Mouse (Mus musculus) gastrocnemius, postnatal 4 days (tissue): ENCODE data around the gene Dcun1d4. TPM values are rescaled to one million over a fixed set of nuclear protein-coding genes. Genes with fewer than 3 reads are reported as not detected.

Experiments used
- DNase-seq, 2 experiments: peaks; one replicate each; pipeline ENCODE4 v3.0.0; 2021 to 2022; ENCODE audit warnings: low spot score in 2 of 2, mixed read lengths in 2 of 2
- total RNA-seq, 2 experiments: library from RNA; stranded (reverse); gene quantifications; 2 replicates each; pipeline ENCODE4 v1.2.3; 2021

Gene Dcun1d4
- total RNA-seq, 2 experiments from 2014 or later: 13.2 to 17.5 TPM

GRCm38 (mm10) chr5:73497401-73497800, 16.6 kb downstream of the Dcun1d4 start:
- no peak for DNase-seq

DNA sequence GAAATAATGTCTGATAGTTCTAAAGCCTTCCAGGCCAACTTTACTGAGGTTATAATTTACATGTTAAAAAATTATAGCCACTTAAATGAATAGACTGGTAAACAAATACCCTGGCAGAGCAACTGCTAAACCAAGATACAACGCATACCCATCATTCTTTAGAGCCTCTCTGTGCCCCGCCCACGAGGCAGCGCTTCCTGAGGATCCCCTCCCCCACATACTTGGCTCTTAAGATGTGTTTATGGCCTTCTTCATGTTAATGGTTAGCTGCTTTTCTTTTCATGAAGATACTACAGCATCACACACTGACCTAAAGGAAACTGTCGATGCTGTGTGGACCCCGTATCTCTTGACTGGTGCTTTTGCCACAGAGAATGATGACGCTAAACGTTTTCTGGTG, 17.8 kb downstream of the Dcun1d4 start:
- no peak for DNase-seq

- DNase-seq: no peak
Measured at GRCm38 (mm10) chr5:73500867-73501440, 20.2 kb downstream of the Dcun1d4 start.

- no peak for DNase-seq
Measured at GRCm38 (mm10) chr5:73502422-73502821, 21.6 kb downstream of the Dcun1d4 start.

GRCm38 (mm10) chr5:73503015-73503757, 22.4 kb downstream of the Dcun1d4 start:
- no peak for DNase-seq

- no peak for DNase-seq
Measured at GRCm38 (mm10) chr5:73511074-73511473, 30.3 kb downstream of the Dcun1d4 start.

DNA sequence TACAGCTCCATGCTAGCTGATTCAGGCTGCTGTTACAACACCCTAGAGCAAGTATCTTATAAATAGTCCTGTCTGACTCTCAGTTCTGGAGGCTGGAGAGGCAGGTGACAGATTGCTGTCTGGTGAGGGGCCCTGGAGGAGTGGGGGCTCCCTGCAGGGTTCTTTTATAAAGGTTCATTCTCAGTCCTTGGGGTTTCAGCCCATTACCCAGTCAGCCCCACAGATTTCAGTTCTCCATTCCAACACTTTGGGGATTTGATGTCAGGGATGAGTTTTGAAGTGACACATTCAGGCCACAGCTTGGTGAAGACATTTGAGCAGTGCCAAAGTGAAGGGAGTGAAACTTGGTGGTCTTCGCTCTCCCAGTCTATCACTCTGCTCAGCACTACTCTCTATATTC, 31.4 kb downstream of the Dcun1d4 start:
- DNase-seq: no peak

DNA sequence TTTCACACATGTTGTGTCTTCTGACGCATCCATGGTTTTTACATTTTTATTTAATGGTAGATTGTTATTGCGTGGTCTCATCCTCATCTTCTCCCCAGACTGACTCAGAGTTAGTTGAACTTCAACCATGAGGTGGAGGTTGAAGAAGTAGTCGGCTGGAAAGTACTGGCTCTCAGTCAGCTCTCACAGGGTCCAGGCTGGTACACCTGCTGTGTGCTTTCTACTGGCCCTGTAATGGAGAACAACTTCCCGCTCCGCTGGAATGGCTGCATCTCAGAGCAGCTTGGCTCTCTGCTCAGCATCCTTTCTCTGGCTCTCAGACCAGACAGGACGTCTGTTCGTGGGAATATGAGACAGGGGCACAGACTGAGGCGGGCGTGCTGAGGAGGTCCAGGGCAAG, 31.9 kb downstream of the Dcun1d4 start:
- no peak for DNase-seq

GRCm38 (mm10) chr5:73514202-73514601, 33.4 kb downstream of the Dcun1d4 start:
- no peak for DNase-seq

- DNase-seq: no peak
Measured at GRCm38 (mm10) chr5:73517299-73517698, 36.5 kb downstream of the Dcun1d4 start.

- no peak for DNase-seq
Measured at GRCm38 (mm10) chr5:73518424-73519211, 37.8 kb downstream of the Dcun1d4 start.

- DNase-seq: no peak
Measured at GRCm38 (mm10) chr5:73520787-73521186, 40.0 kb downstream of the Dcun1d4 start.

- no peak for DNase-seq
Measured at GRCm38 (mm10) chr5:73523227-73523626, 42.4 kb downstream of the Dcun1d4 start.

DNA sequence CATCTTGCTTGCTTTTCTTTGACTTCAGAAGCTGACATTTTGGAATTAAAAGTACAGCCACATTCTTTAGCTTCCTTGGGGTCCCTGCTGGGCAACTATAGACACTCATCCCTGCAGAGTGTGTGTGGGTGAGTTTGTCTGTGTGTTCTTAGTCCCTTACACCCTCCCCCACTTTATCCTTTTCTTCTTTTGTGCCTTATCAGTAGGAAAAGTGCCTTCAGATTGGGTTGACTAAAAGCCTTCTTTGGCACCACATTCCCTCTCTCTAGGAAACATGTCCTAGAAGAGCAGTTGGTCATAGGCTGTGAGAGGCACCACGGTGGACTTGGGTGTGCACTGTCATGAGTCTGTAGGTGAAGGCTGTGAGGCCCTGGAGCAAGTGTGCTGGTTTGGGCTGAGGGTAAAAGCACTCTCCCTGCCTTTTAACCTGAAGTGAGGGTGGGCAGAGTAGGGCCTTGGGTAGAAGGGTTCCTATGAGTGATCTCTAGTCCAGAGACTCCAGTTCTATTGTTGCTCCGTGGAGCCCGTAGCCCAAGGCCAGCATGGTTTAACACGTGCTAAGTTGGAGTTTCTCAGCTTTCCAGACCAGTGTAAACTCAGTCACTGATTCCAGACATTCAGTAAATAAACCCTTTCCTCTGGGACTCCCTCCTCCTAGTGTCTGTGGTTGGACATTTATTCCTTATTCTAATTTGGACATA, 43.6 kb downstream of the Dcun1d4 start:
- no peak for DNase-seq

- no peak for DNase-seq
Measured at GRCm38 (mm10) chr5:73532222-73532621, 51.4 kb downstream of the Dcun1d4 start.

DNA sequence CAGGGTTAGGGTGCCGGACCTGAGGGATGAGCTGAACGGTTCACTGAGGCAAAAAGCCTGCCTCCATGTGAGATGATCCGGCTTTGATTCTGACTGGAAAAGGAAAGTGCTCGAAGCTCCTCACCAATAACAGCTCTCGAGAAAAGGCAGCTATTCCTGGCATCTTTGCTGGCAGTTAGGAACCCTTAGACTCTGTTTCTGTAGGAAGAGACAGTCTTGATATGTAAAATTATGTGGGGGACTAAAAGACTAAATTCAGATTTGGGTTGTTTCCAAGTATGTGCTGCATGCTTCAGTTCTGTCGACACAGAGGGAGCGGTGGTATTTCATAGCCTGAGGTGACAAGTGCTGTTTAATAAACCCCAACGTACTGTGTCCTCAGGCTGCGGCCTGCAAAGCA, 52.1 kb downstream of the Dcun1d4 start:
- no peak for DNase-seq

DNA sequence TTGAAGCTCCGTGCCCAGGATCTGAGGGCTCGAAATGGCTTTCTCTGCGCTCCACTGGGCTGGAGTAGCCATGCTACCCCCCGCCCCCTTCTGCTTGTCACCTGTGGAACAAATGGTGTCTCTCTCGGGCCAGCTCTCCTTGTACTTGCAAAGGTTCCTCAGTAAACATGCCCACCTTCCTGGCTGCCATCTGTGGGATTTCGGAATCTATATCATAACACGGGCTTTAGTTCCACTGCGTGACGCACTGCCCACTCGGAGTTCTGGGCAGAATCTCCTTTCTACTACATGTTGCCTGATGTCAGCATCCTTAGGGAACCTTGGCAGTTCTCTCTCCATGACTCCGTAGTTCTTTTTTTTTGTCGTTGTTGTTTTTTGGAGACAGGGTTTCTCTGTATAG, 56.9 kb downstream of the Dcun1d4 start:
- no peak for DNase-seq

DNA sequence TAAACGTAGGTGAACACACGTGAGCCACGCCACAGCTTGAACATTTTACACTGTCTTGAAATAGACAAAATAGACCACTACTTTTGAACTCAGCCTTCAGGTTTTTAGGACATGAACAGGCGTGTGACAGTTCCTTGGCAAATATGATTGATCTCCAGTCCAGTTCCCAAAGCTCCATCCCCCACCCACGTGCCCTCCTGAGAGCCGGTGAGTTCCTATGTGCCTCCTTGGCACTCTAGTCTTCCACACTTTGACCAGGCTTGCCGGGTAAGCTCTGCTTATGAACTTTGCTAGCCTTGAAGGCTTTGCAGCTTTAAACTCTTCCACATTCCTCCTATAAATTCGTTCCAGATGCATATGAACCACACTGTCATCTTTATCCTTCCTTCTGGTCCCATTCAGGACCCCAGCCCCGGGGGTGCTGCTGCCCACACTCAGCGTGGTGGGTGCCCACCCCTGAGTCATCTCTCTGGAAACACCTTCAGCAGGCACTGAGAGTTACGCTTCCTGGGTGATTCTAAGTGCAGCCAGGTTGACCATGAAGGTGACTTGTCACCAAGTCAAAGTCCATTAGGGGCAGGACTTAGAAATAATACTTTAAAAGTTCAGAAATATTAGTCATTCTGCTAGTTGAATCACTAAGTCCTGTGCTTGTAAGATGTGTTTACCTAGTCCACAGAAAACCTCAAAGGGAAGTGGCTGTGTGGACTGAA, 57.9 kb downstream of the Dcun1d4 start:
- no peak for DNase-seq

- peak in 1 of 2 experiments; percentile 40 for DNase-seq
Measured at GRCm38 (mm10) chr5:73539848-73540510, 59.2 kb downstream of the Dcun1d4 start.

DNA sequence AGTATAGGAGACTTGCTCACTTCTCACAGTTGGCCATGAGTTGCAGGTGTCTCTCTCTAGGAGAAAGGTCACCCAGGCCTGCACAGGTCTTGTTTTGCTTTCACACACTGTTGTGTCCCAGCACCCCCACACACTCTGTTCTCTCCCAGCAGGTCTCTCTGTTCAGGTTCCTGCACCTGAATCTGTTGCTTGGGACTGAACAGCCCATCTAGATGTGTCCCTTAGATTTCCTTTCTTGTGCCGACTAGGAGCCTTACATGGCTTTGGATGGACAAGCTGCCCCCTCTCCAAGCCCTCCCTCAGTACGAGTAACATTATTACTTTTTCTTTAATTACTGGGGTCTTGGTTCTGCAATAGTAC, 59.7 kb downstream of the Dcun1d4 start:
- DNase-seq: no peak
